In the genomic region with DNA sequence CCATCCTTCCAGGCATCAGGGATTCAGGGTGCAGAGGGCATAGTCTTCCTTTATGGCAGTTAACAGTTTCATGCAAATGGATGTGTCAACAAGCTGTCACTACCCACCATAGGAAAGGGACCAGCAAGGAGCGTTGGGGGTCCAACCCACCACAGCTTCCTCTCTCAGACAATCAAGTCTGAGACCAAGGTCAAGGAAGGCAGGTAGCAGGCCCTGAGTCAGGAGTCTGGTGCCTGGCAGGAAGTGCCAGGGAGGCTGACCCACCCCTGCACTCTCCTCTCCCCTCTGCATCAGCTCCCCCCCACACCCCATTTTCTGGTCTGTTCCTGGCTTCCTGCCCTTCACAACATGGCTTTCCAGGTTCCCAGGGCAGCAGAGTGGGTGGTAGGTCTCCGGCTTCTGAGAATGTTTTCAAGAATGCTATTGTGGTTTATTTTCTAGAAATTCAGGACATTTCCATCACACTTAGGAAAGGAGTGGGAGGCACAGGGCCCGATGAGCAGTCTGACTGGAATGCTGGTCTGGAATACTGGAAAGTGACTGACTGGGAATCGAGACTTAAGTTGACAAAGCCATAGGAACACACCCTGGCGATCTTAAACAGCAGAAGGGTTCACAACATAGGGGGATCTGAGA, we compare ENCODE assay signal across 19 mouse cellular contexts. TPM values are rescaled to one million over a fixed set of nuclear protein-coding genes. Genes with fewer than 3 reads are reported as not detected.
DNase-seq lines count a peak whose midpoint lies in the region; ATAC-seq and TF ChIP-seq lines count a peak whose summit lies in the region.
"Had no signal": no experiment of that assay in that cellular context is flagged by ENCODE, and none has a peak within 500 bp of the region (broad histone marks: within the 10 kb centered on the region; RNA-seq: fewer than 3 reads in every experiment).

No protein-coding gene starts in this region.

- H3K9ac ChIP-seq in liver, embryonic 12.5 days = no peak overlapping the region
- H3K9ac ChIP-seq: liver, embryonic 14.5 days; neural tube, embryonic 15.5 days had no signal

- WGBS in liver, embryonic 12.5 days (ENCODE audit: insufficient replicate concordance) = 62% methylated on average over 5 of the region's 5 CpGs
- 78% methylated on average over 5 of the region's 5 CpGs for whole genome bisulfite sequencing in small intestine, adult 2 months

- H3K9me3 ChIP-seq in liver, embryonic 12.5 days (replicated peaks) = no peaks in the 10 kb centered on the region
- H3K9me3 ChIP-seq: neural tube, embryonic 15.5 days had no signal

- DNase-seq in liver = no peak
- DNase-seq in Muller cell, postnatal 12 days (ENCODE audit: inconsistent ontology term) = peak; percentile 93
- no peak for DNase-seq in left cerebral cortex, postnatal 36 days (ENCODE audit: low spot score in 2 of 2)
- no peak for DNase-seq in spleen, postnatal 14 days (ENCODE audit: low spot score in 2 of 2)
- DNase-seq: adrenal gland, postnatal 14 days; cerebellum, postnatal 36 days; gastrocnemius, postnatal 10 days; heart, postnatal 4 days; retina, postnatal 1 day had no signal

- no peak for TF ChIP-seq POLR2A in small intestine, adult 2 months (IDR thresholded peaks at IDR 0.05; ENCODE audit: low read depth, low read length)

- intact Hi-C loops in left cerebral cortex, postnatal 36 days (cut with DNase I) = no loop called here

- no peak for TF ChIP-seq CTCF in small intestine, adult 2 months (IDR thresholded peaks at IDR 0.05; ENCODE audit: extremely low read depth, insufficient read length, insufficient replicate concordance, low read depth, low read length)

- H3K27ac ChIP-seq in liver, embryonic 12.5 days = peak overlapping the region; percentile 32; the same call in 1 of the 2 replicates
- H3K27ac ChIP-seq in small intestine, adult 2 months (ENCODE audit: insufficient read depth, low read depth, low read length) = peak overlapping the region; percentile 25
- H3K27ac ChIP-seq: layer of hippocampus, adult 2 months; liver, embryonic 14.5 days; neural tube, embryonic 15.5 days had no signal

- H3K36me3 ChIP-seq in liver, embryonic 12.5 days = no peaks in the 10 kb centered on the region
- no peaks in the 10 kb centered on the region for H3K36me3 ChIP-seq in small intestine, adult 2 months (ENCODE audit: control insufficient read depth, insufficient read depth, low read length)
- H3K36me3 ChIP-seq: neural tube, embryonic 15.5 days had no signal

- ATAC-seq in liver, embryonic 12.5 days = no peak
- peak; percentile 46 for ATAC-seq in inflammation-experienced regulatory T-cells, adult 6 months
- ATAC-seq in erythroblast, adult 5-6 weeks (replicated peaks; ENCODE audit: low FRiP score, poor library complexity, severe bottlenecking) = no peak
- ATAC-seq: forebrain, embryonic 16.5 days had no signal

- no peak overlapping the region for H3K4me2 ChIP-seq in liver, embryonic 12.5 days
- H3K4me2 ChIP-seq: heart, embryonic 11.5 days; neural tube, embryonic 15.5 days had no signal

- no peaks in the 10 kb centered on the region for H3K27me3 ChIP-seq in liver, embryonic 12.5 days (replicated peaks)
- no peaks in the 10 kb centered on the region for H3K27me3 ChIP-seq in small intestine, adult 2 months (ENCODE audit: control insufficient read depth, insufficient read depth, low read length)
- H3K27me3 ChIP-seq: CH12.LX; neural tube, embryonic 15.5 days had no signal

- H3K4me1 ChIP-seq in liver, embryonic 12.5 days = peaks cover 25% of the 10 kb centered on the region
- H3K4me1 ChIP-seq in small intestine, adult 2 months (ENCODE audit: control insufficient read depth, insufficient read depth, insufficient read length, low read length) = peaks cover 12% of the 10 kb centered on the region

- no peak overlapping the region for H3K4me3 ChIP-seq in liver, embryonic 12.5 days
- H3K4me3 ChIP-seq in small intestine, adult 2 months (ENCODE audit: low read depth, low read length) = no peak overlapping the region
- H3K4me3 ChIP-seq: layer of hippocampus, adult 2 months; neural tube, embryonic 15.5 days had no signal

RNA-seq across cellular contexts. Expression of a gene that starts 26.2 kb away (rescaled TPM):
- 5.7 and 5.9 TPM in 2 replicates for polyA plus RNA-seq in liver, embryonic 12.5 days (2016; fragmentation: Nextera tagmentation; extraction: Ambion mirVana)
- 10 to 100 TPM in 1 of 3 experiments, 1 to 10 TPM in 2; 5.8 to 13.8 (median 6.4) TPM for polyA plus RNA-seq in inflammation-experienced regulatory T-cells, adult 6 months (2017; shearing (Covaris generic))
- 18.0 and 28.5 TPM in 2 replicates for polyA plus RNA-seq in small intestine, adult 2 months (2012; rRNA removed)
- total RNA-seq in erythroblast, adult 5-6 weeks (2015; ENCODE audit: low replicate concordance) = 1.9 and 2.9 TPM in 2 replicates
- total RNA-seq in erythroblast, adult 5-6 weeks (2017; ENCODE audit: low replicate concordance) = 0.42 and 1.8 TPM in 2 replicates
- total RNA-seq in left cerebral cortex, postnatal 36 days (2021) = 10 to 100 TPM in 1 of 2 experiments, 1 to 10 TPM in 1; 7.7 to 13.0 TPM

RNA-seq across cellular contexts. Expression of a gene that starts 33.8 kb away (rescaled TPM):
- polyA plus RNA-seq in liver, embryonic 12.5 days (2016; fragmentation: Nextera tagmentation; extraction: Ambion mirVana) = 289 and 313 TPM in 2 replicates
- 100 to 1,000 TPM; 144 to 258 (median 167) TPM for polyA plus RNA-seq in inflammation-experienced regulatory T-cells, adult 6 months (2017; shearing (Covaris generic))
- polyA plus RNA-seq in small intestine, adult 2 months (2012; rRNA removed) = 36.8 and 48.9 TPM in 2 replicates
- total RNA-seq in erythroblast, adult 5-6 weeks (2015; ENCODE audit: low replicate concordance) = 4.0 and 22.2 TPM in 2 replicates
- total RNA-seq in erythroblast, adult 5-6 weeks (2017; ENCODE audit: low replicate concordance) = 21.7 and 52.3 TPM in 2 replicates
- 10 to 100 TPM; 38.8 to 46.6 TPM for total RNA-seq in left cerebral cortex, postnatal 36 days (2021)

RNA-seq across cellular contexts. Expression of a gene that starts 45.1 kb away (rescaled TPM):
- polyA plus RNA-seq in liver, embryonic 12.5 days (2016; fragmentation: Nextera tagmentation; extraction: Ambion mirVana) = 52.9 and 53.3 TPM in 2 replicates
- polyA plus RNA-seq in inflammation-experienced regulatory T-cells, adult 6 months (2017; shearing (Covaris generic)) = 10 to 100 TPM; 38.7 to 43.1 (median 39.0) TPM
- 0.43 and 1.4 TPM in 2 replicates for polyA plus RNA-seq in small intestine, adult 2 months (2012; rRNA removed)
- total RNA-seq in erythroblast, adult 5-6 weeks (2015; ENCODE audit: low replicate concordance) = 49.2 and 62.9 TPM in 2 replicates
- 80.2 and 115 TPM in 2 replicates for total RNA-seq in erythroblast, adult 5-6 weeks (2017; ENCODE audit: low replicate concordance)
- 10 to 100 TPM; 32.5 to 40.1 TPM for total RNA-seq in left cerebral cortex, postnatal 36 days (2021)

Comparison
In these comparisons a context has a peak if more than half of its experiments do, and no peak if none do; other contexts are left out.
1. RNA of a gene that starts 45.1 kb away (polyA plus RNA-seq): 52.9 to 53.3 TPM in liver, embryonic 12.5 days and 38.7 to 43.1 TPM in inflammation-experienced regulatory T-cells, adult 6 months; 0.43 to 1.4 TPM in small intestine, adult 2 months; every median in the first group is over 10 times any median in the second.